Mouse (Mus musculus) brain, embryonic 14.5 days (tissue): ENCODE data around the gene Pdia4. TPM values are rescaled to one million over a fixed set of nuclear protein-coding genes. Genes with fewer than 3 reads are reported as not detected.
A peak's percentile ranks its signal among the peaks of the same experiment; 100 is the strongest.

Experiments used
- DNase-seq: peaks from one replicate; pipeline ENCODE4 v3.0.0-alpha.2; 2011; ENCODE audit warnings: low read depth
- CTCF ChIP-seq: fragments of 200-500 bp; IDR thresholded peaks from 2 replicates; pipeline ENCODE4 v1.5.1; 2012; ENCODE audit warnings: inconsistent platforms, mild to moderate bottlenecking, moderate library complexity, borderline replicate concordance; ENCODE audit not compliant: insufficient read depth, insufficient read length; ENCODE audit errors: extremely low read depth
- POLR2A ChIP-seq: fragments of 200-500 bp; IDR thresholded peaks from 2 replicates; pipeline ENCODE4 v1.6.1; 2012; ENCODE audit warnings: mild to moderate bottlenecking, inconsistent platforms, borderline replicate concordance; ENCODE audit not compliant: poor library complexity, insufficient read depth, insufficient read length, severe bottlenecking; ENCODE audit errors: extremely low read depth
- polyA plus RNA-seq: library from polyadenylated mRNA; depleted of rRNA; stranded (reverse); fragments of >200 nt; gene quantifications from 2 replicates; pipeline ENCODE4 v1.2.3, GENCODE M21; 2012

Pdia4 gene
- polyA plus RNA-seq, 1 experiment = 75.7 TPM

DNA sequence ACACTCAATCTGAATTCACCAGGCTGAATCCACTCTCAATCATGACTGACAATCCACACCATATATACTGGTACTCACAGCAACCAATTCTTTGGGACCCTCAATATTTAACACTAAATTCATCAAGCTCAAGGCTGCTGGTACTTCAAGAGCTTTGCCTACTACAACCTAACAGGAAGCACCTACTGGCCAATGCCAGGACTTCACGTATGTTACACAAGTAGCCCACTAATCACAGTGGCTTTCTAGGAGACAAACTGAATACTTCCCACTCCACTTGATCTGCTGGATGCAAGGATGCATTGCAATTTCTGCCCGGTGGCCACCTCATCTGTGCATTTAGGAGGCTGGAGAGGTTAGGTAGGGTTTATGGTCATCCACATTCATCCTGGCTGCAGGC lies 3.0 kb downstream of the Pdia4 start:
- TF ChIP-seq POLR2A = no peak
- no peak for DNase-seq

DNA sequence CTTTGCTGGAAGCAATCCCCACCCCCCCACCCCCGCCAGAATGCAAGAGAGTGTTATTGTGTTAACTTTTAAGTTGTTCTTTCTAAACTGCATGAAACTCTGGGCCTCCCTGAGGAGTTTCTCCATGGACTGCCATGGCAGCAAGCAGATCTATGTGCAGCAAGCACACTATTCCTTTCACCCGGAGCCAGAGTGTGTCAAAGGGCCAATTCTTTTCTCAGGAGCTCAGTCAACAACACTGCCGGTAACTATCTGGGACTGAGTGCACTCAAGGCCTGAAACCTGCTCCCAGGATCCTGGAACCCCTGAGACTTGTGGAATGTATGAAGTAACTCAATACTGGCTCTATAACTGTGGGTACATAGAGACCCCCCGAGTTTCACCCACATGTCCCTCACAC lies 4.2 kb downstream of the Pdia4 start:
- peak; percentile 42 for DNase-seq
- no peak for TF ChIP-seq CTCF
- TF ChIP-seq POLR2A = no peak

DNA sequence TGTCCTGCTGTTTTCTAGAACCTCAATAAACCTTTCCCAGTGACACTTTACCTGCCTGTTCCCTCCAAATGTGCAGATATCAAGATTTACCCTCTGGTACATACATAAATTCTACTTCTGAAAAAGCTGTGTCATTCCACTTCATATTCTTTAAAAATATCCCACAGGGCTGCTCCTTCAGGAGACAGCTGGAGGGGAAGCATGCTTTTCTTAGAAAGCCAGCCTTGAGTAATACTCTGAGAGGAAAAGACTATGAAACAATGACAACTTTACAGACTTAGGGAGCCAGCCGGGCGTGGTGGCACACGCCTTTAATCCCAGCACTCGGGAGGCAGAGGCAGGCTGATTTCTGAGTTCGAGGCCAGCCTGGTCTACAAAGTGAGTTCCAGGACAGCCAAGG lies 4.7 kb downstream of the Pdia4 start:
- TF ChIP-seq POLR2A = no peak
- TF ChIP-seq CTCF = no peak
- no peak for DNase-seq

DNA sequence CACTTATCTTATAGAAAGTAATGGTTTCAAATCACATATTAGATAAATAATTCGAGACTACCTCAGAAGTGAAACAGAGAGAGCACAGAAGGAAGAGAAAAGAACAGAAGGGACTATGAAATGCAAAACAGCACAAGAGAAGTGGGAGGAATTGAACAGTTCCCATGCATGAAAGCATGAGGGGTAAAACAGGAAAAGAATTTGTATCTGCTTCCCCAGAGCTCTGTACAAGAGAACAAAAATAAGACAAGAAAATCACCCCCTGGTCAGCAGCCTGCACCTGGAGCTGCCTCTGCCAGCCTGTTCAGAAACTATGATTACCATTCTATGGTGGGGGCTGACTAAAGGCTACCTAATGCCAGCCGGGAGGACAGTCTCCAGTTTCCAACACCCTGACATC lies 5.8 kb downstream of the Pdia4 start:
- TF ChIP-seq CTCF (no peak), POLR2A (no peak)
- DNase-seq = no peak

DNA sequence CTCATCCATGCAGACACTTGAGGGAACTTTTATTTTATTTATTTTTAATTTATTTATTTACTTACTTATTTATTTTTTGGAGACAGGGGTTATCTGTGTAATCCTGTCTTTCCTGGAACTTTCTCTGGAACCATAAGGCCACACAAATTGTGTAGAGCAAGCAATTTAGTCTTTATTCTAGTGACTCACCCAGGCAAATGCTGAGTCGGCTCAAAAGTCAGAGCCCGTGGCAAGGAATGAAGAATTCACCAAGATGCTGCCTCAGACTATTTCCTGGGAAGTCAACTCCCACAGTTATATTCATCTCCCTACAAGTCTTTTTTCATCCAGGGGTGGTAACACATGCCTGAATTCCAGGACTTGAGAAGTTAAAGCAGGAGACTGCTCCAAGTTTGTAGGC lies 7.7 kb downstream of the Pdia4 start:
- no peak for TF ChIP-seq CTCF
- TF ChIP-seq POLR2A = no peak
- no peak for DNase-seq

DNA sequence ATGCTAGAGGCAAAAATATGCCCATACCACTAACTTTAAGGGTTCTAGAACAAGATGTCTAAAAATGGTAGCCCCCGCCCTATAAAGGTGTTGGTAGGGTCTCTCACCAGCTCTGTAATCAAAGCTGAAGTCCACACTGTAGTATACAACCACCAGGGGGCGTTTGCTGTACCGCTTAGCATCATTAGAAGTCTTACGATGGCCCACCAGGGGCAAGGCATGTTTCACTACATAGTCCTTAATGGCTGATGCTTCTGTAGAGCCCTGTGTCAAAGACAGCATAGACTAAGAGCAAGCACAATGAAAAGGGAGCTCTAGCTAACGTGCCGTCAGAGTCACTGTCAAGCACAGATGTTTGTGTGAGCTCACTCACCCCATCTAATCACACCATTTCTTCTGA lies 14.2 kb downstream of the Pdia4 start:
- TF ChIP-seq CTCF (peak; percentile 69; the same call in 1 of the 2 replicates), POLR2A (no peak)
- DNase-seq = peak; percentile 84

DNA sequence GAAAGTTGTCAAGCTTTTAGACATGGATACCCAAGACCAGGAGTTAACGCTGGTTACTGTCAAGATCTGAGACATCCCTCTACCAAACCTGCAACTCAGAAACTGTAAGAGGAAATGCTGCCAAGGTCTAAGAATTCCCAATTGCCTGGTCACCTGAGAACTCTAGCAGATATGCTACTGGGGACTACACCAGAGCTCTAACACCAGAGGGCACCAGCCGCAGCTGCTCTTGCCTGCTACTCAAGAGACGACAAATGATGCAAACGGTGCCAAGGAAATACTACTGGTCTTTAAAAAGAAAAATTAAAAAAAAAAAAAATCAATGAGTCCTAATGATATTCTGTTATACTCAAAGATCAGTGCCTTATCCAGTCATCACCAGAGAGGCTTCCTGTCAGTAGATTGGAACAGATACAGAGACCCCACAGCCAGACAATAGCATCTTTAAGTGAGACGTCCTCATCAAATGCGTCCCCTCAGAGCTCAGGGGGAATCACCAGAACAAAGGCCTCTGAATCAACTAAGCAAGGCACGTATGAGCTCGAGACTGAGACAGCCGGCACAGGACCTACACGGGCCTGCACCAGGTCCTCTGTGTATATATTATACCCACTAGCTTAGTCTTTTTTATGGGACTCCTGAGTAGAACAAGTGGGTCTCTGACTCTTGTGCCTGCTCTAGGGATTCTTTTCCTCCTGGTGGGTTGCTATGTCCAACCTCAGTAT lies 19.0 kb downstream of the Pdia4 start:
- TF ChIP-seq CTCF = peak; percentile 45; the same call in 1 of the 2 replicates
- no peak for TF ChIP-seq POLR2A
- DNase-seq = peak; percentile 71

DNA sequence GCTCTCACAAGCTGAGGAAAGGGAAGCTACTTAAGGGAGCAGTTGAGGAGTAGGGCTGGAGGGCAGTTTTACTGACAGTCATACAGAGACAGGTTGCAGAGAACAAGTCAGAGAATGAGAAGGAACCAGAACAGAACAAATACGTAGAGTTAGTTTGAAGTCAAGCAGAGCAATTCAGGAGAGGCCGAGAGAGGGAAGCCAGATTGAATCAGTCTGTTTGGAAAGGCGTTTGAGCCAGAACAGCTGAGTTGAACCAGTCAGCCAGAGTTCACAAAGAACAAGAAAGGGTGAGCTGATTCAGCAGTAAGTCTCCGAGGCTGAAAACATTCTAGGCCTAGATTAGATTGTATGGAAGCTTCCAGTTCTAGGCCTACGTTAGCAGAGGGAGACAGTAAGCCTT lies 19.9 kb downstream of the Pdia4 start:
- TF ChIP-seq POLR2A (no peak), CTCF (no peak)
- no peak for DNase-seq

DNA sequence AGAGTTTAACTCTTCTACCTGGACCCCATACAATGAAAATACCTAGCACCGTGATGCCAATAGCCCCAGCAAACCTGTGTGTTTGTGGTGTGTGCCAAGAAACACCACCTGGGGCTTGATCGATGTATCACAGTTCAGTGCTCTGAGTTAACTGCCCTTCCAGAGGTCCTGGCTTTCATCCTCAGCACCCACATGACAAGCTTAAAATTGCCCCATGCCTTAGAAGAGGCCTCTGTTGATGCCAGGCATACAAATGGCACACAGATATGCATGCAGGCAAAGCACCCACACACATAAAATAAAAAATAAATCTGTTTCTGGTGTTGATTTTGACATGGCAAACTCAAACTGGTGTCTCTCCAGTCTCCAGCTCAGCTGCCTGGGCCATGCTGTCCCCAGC lies 20.7 kb downstream of the Pdia4 start:
- DNase-seq = no peak
- TF ChIP-seq POLR2A = no peak
- no peak for TF ChIP-seq CTCF

DNA sequence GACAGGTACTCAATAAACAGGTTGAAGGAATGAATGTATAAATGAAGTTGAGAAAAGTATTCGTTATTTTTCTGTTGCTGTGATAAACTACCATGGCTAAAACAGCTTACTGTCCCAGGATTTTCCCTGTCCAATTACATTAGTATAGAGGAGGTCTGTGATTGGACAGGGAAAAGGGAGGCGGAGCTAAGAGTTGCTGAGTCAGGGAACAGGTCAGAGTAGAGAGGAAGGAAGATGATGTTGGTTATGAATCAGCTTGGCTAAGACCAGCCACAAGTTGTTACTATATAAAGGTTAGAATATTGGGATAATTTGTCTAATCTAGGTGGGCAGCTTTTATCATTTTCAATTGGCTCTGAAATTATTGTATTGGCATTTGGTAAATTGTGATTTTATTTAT lies 22.5 kb downstream of the Pdia4 start:
- DNase-seq = no peak
- no peak for TF ChIP-seq POLR2A

DNA sequence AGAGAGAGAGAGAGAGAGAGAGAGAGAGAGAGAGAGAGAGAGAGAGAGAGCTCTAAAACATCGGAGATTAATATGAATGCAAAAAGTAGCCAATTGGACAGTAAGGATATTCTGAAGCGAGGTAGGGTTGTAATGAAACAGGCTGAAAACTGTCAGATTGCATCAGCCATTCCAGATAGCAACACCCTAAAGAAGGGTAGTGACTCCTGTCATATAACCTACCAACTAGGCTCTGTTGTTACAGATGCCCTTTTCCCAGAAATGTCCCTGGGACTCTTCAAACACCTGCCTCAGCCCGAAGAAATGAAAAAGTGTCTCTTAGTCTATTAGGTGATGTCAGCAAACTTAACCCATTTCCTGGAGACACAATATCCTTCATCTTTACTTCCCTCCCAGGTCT lies 24.4 kb downstream of the Pdia4 start:
- no peak for TF ChIP-seq POLR2A
- TF ChIP-seq CTCF = no peak
- DNase-seq = peak; percentile 36

DNA sequence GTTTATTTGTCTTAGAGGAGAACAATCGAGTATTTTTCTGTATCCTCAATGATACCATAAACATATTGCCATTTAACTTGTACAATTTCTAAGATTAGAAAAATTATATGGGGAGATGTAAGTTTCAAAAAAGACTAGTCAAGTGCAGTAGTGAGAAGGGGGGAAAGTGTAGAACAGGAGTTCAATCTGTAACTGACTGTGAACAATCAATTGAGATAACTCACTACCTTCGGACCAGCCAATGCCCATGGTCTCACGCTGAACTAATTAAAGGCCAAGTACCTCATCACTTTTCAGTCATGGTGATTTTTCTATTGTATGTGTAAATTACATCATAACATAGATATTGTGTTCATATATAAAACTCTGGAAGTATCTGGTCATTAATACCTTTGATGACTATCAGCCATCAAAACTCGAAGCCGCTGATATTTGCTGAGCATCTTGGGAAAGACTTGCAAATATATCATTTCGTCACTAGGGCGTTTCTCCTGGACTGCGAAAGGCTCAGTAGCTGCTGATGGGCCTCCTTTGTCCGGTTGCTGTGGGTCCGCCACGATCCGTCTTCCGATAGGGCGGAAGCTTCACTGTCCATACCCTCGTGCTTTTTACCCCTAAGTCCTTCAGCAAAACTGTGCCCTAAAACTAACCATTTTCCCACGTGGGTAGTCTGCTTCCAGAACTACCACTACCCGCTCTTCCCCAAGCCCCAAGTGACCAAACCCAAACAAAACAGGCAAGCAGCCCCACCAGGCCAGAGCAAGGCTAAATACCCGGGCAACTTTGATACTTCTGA lies 25.1 kb downstream of the Pdia4 start:
- TF ChIP-seq CTCF (no peak), POLR2A (peak; percentile 75; the same call in 1 of the 2 replicates)
- peak; percentile 95 for DNase-seq

DNA sequence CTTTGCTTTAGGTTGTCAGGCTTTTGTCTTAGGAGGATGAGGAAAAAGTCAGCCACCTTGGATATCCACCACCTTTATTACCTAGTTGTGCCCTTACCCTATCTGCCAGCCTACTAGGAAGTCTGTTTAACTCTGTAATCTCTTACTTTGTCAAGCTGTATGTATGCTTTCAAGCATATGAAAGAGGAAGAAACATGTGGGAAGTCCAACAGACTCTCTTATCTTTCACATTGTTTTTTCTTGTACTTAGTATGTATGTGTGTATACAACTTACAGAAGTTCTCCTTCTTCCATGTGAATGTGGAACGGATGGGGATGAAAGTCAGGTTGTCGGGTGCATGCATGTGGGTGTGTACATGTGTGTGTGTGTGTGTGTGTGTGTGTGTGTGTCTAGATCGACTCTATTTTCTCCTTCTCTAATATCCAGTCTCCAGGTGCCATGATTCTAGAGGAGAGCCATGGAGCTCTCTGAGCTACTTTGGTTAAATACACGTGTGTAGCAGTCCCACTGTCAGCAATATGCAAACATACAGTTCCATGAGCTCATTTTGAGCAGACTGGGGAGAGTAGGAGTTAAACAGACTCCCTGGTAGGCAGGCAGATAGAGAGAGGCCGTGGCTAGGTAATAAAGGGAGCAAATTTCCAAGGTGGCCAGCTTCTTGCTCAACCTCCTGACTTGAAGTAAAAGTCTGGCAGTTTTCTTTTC lies 28.4 kb downstream of the Pdia4 start:
- TF ChIP-seq CTCF (no peak), POLR2A (no peak)
- DNase-seq = no peak
